Mouse (Mus musculus) hematopoietic stem cell, adult 5-6 weeks (primary cell): ENCODE measurements at regions not wholly inside any gene's neighbourhood (a gene's known extent, or its start where the extent isn't known, plus 50 kb on each side); places are given as distances from the start of the nearest gene placed in this dataset.

Experiments used
- ATAC-seq, 2 experiments: fragments of 125-278 bp in 1 of 2; replicated peaks in 1 of 2; 2 replicates each; pipeline ENCODE4 v1.8.0; 2016 to 2017; ENCODE audit warnings: inconsistent platforms in 2 of 2, mild to moderate bottlenecking in 2 of 2, moderate number of reproducible peaks in 2 of 2, low read depth in 1 of 2, moderate TSS enrichment in 1 of 2; ENCODE audit not compliant: low FRiP score in 2 of 2, poor library complexity in 2 of 2, severe bottlenecking in 2 of 2, insufficient read depth in 1 of 2, low TSS enrichment in 1 of 2

DNA sequence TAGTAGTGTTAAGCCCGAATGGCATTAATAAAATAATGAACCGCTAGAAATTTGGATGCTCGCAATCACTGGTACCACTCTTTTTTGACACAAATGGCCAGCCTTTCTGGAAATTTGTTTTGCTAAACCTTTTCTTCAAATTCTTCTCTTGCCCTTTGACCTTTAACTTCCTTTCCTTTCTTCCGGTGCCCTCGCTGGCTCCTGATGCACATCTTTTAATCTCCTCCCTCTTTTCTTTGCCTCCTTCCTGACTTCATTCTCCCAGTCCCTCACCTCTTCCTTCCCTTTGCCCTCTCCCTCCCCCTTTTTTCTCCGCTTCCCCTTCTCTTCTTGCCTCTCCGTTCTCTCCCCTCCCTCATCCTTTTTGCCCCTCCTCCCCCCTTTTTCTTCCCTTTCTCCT lies 118.3 kb upstream of the Zfhx3 start:
- 0 out of 4 replicates have a peak, but pooled peaks of 1 of the 2 experiments have one; percentile 27 for ATAC-seq

DNA sequence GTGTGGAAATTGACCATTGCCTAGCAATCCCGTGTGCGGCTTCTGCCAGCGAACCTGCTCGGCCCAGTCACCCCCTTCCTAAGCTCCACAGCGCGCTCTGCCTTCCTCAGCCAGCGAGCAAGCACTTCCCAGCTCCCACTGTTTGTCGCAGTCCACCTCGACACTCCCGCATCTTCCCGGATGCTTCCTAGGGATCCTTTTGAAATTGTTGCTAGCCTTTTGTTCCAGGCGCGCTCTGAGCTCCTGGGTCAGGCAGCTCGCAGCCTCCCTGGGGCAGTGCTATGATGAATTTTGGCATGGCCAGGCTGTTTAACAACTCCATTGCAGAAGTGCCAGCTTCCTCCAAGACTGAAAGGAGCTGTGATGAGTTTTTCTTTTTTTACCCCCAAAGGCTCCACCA lies 117.8 kb upstream of the Zfhx3 start:
- ATAC-seq: 0 out of 4 replicates have a peak, but pooled peaks of 1 of the 2 experiments have one; percentile 27

DNA sequence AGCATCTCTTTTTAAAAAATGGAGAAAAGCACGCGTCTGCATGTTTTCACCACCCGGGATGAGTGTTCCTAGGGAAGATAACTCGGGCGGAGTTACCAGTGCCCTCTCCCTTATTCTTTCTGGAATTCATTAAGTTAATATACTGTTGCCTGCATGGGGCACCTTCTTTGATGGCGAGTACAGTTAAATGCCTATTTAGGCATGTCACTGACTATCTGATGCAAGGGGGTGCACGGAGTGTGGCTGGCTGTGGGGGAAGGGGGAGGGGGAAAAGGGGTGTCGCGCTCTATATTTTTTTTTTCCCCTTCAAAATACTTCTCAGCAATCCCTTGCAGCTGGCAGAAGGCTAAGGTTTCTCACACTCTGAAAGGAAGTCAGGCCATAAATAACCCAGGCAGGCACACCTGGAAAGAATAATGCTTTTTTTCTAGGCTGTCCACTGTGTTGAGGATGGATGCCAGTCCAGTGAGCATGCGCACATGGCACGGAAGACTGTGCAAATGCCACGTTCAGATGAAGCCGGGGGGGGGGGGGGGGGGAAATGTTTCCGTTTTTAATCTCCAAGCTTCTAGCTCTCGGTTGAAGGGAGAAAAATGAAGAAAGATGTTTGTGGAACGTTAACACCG lies 114.8 kb upstream of the Zfhx3 start:
- ATAC-seq: no peak

DNA sequence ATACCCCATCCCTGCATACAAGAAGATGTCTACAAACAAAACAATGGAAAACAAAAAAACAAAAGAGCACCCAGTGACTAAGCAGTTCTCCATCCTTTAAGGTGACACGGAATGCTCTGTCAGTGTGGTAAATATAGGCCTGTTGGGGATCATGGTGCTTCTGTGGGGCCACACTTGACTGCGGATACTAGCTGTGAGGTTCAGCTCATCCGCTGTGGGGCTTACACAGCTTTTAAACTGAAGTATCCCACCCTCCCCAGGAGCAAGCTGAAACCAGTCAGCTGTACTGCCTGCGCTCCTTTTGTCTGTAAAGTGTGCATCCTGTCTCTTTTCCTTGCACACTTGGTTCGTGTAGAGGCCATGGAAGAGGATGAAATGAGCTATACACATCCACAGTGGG lies 113.9 kb upstream of the Zfhx3 start:
- no peak for ATAC-seq

DNA sequence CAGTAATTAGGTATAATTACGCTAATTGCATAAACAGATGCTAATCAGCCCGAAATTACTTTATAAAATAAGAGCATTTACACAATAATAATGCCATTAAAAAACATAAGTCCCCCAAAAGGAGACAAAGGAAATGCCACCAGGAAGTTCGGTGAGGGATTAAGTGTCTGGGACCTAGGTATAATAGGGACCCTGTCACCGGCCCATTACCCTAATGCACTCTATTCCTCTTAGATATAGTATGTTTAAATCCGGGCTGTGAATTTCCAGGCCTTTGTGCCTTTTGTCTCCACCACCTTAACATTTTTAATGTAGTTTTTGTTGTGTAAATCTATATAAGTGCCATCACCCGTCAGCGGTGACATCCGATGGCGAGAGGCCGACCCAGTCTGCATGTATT lies 109.0 kb upstream of the Zfhx3 start:
- no peak for ATAC-seq

DNA sequence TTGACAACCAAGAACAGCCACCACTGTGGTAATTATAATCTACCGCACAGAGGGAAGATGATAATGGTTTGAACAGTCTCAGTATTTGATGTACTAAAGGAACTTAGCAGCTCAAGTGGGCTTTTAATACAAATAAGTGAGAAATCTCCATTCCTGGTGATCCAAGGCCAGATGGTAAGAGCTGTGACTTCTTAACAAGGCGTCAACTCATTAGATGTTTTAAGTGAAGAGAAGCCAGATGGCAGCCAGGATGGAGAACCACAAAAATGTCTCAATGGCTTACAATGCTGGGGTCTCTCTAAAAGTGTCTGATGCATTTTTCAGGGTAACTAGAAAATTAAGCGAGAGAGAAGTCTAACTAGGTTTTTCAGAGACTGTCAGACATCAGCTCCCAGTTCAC lies 96.3 kb upstream of the Zfhx3 start:
- ATAC-seq: no peak

DNA sequence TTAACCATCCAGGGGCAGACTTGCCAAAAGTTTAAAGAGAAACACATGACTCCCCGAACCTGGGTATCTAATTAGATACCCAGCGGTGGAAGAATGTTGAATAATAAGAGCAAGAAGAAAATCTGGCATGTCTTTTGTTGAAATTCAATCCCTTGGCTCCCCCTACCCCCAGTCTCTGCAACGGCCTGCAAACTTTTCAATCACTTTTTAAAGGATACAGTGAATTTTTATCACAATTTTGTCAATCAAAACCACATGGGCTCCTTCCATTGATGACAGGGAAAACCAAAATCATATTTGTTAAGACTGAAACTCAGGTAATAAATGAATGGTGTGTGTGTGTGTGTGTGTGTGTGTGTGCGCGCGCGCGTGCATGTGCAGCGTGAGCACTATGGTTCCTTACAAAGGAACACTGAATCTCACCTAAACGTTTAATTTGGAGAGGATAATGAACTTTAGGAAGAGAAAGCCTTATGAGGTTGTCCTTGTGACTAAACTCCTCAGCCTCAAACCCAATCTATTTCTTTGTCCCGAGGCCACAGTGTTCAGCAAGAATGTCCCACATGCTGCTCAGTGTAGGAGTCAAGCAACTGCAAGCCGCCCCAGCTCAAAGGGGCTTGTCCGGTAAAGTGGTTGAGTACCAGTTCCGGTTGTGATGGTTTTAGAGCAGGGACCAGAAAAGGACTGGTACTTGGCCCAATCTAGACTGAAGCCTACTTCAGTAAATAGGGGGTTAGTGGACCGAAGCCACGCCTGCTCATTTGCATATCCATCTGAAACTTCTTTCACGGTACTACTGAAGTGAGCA lies 91.0 kb upstream of the Zfhx3 start:
- ATAC-seq: no peak

DNA sequence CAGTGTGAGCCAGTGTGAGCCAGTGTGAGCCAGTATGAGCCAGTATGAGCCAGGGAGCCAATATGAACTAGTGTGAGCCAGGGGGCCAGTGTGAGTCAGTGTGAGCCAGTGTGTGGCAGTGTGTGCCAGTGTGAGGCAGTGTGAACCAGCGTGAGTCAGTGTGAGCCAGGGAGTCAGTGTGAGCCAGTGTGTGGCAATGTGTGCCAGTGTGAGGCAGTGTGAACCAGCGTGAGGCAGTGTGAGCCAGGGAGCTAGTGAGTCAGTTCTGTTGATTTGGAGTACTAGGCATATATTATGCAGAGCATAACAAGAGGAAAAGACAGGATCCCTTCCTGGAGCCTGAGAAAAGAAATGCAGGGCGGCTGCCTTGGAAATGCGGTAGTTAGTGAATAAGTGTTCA lies 82.7 kb upstream of the Zfhx3 start:
- ATAC-seq: no peak

DNA sequence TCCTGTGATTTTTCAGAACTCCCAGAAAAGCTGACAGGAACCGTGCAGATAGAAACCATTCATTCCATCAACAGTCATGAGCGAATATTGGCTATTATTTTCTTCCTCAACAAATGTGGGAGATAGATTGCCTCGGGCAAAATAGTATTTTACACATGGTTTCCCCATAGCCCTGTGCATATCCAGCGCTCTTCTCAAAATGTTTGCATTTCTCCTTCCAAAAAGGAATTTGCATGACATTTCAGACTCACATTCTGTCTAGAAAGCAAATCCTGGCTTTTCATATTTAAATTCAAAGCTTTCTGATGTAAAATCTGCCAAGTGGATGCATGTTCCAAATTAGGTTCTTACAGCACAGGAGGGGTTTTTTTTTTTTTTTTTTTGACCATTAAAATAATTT lies 82.2 kb upstream of the Zfhx3 start:
- no peak for ATAC-seq

DNA sequence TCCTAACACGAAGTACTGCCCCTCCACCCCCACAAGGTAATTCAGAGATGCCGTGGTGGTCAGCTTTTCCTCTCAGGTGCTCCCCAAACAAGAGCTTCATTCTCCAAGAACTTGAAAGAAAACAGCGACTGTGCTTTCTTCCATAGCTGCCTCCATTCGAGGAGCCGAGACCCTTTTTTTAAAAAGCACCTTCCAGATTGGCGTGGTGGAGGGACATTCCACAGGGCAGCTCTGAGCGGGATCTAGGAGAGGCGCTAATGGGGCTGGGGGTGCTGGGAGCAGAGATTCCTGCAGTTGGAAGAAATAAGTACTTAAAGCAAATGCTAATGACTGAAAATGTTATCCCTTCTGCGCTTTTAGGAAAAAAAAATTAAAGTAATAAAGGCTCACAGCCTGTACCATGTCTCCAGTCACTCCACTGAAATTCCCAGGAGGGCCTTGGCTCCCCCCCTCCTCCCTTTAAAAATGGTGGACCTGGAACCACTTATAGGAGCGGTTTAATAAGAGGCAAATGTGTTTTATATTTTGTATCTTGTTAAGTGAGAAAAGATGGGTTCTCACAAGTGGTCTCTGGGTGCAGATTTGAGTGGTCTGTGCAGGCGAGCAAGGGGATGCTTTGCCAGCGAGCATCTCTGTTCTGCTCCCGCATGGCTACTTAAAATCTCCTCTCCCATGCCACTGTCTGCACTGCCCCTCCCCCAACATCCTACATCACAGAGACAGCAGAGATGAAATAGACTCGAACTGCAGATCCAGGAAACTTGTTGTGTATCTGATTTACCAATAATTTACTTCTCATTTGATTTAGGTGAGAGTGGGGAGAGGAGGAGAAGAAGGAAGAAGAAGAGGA lies 77.4 kb upstream of the Zfhx3 start:
- ATAC-seq: no peak

DNA sequence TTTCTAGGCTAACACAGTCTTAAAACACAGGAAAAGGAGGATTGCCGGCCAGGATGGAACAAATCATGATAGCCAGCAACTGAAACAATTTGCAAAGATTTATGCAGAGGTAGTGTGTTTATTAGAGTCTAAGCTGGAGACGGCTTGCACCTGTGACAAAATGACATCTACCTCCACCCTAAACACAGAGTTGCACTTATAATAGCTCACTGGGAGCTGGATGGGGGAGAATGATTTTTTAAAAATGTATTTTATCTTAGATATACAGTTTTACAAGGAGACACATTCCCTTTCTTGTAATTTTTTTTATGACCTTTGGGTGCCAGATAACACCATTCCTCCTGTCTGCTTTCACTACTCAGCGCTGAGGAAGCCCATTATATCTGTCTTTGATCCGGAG lies 76.7 kb upstream of the Zfhx3 start:
- ATAC-seq: no peak

DNA sequence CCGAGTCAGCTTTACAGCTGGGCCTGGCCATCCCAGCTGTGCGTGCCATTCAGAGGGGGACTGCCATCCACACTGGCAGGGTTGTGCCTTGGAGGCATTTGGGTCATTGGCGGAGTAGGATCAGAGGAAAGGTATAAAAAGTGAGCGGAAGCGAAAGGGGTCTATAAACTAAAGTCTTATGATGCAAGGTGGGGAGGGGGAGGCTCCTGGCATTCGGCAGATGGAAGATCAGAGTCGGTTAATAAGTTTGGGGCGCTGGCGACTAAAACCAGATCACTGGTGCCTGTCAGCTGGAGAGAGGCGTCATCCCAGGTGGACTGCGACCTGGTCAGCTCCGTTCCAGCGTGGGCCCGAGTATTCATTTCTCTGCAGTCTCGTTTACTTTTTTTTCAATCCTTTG lies 70.7 kb upstream of the Zfhx3 start:
- no peak for ATAC-seq

DNA sequence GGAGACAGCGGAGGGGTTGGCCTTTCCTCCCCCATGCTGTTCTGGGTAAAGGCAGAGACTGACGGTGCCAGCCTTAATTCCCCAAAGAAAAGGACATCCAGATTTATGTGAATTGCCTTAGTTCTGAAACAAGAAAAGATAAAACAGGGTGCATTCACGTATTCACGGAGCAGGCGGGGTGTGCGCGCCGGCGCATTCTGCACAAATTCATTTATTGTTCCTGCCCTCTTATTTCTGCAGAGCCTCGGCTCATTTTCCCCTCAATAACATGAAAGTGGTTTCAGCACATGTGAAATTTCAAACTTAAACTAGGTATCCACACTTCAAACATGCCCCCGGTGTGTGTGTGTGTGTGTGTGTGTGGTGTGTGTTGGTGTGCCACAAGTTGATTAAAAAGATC lies 70.3 kb upstream of the Zfhx3 start:
- no peak for ATAC-seq

DNA sequence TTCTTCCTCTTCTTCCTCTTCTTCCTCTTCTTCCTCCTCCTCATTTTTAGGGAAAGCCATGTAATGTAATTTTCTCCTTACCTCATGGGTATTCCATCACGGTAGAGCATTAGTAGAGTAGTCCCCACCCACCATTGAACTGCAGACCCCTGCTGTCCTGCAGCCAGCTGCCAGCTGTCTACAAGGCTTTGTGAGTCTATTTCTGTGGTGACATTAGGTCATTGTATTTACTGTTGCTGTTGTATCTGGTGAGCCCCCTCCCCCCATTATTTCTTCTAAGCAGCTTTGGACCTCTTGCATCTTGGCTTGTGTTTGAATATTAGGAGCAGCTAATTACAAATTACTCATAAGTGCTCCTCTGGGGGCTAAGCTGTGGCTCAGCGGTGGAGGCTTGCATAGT lies 66.0 kb upstream of the Zfhx3 start:
- ATAC-seq: no peak

DNA sequence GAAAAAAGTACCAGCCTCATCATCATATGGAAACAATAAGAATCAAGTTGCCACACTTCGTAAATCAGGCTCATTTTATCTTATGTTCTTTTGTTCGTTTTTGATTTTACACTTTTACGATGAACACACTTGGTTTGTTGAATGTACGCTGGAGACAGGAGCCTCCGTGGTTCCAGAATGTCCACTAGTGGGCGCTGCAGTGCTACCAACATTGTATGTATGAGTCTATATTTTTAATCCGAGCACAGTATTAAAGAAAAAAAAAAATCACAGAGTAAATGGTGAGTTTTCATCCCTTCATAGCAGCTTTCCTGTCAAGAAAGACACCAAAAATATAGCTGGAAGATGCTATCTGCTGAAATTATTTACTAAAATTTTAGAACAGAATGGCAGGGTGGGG lies 60.6 kb upstream of the Zfhx3 start:
- ATAC-seq: peak; percentile 39 to 67; a peak in 2 of 4 replicates

DNA sequence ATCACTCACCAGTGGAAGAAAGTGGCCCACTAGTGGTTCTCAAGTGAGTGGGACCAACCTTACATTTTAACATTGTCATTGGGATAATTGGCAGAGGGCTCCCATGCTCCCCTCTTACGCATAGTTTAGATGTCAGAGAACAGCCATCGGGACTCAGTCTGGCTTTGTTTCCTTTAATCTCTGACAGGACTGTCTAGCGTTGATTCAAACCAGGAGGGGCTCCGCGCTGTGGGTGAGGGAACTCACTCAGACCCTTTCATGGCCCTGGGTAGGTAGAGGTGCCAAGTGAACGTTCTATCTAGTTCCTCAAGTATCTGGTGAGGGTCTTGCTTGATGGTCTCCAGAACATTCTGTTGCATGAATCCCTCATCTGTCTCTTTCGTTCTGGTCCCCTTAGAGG lies 56.9 kb upstream of the Zfhx3 start:
- no peak for ATAC-seq

DNA sequence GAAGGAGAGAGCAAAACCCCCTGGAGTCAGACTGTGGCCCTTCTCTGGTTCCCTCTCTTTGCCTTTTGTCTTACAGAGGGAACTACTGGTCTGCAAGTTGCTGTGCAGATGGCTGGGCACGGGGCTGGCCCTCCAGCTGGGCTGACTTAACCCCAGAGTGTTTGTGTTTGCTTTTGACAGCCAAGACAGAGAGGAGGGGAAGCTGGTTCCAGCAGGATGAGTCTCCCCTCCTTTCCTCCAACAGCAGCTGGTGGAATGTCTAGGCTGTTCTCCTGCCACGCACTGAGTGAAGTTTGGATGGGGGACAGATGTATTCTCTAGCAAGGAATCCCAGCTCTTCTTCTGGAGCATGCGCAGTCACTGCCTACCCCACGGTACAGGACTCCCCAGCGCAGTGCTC lies 56.5 kb upstream of the Zfhx3 start:
- ATAC-seq: no peak

DNA sequence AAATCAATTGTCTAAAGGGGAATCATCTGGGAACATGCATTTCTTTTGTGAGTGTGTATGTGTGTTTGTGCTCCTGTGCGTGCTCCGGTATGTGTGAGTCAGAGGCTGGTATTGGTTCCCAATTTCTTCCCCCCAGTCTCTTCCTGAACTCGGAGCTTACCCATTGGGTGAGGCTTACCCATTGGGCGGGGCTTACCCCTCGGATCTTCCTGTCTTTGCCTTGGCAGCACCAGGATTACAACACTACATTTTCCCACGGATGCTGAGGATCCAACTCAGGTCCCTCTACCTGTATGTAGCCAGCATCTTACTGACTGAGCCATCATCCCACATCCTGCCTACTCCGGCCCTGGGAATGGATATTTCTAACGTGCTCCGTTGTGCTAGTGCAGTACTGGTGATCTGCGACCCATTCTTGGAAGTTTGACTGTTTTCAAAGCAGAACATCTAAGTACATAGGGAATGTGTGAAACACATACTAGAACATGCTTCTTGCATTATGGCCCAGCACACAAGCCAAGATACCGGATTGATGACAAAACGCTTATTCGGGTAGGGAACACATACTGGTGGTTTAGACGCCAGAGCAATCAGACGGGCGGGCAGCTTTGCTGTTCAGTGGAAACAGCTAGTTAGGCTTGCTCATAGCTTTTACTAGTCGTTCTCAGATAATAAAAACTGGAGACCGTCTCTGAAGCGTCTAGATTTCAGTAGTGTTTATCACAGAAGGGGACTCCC lies 55.8 kb upstream of the Zfhx3 start:
- ATAC-seq: no peak
